Mouse (Mus musculus): ENCODE data around the gene Hspa1a. TPM values are rescaled to one million over a fixed set of nuclear protein-coding genes. Genes with fewer than 3 reads are reported as not detected.
A peak's percentile ranks its signal among the peaks of the same experiment; 100 is the strongest.
"Not testable (repeated sequence)": the region's sequence is repeated elsewhere in the genome, so short reads cannot be mapped to it uniquely, and the experiment has no call there.

The Hspa1a gene
- 1.3 and 1.9 TPM in 2 replicates for polyA plus RNA-seq (2016; fragmentation: Nextera tagmentation; extraction: Ambion mirVana)

- H3K9me3 ChIP-seq; H3K4me1 ChIP-seq; H3K36me3 ChIP-seq (replicated peaks): not testable (repeated sequence)
- Histone ChIP-seq H3K4me3 (peak within 1 kb of the TSS; percentile 60), H3K27ac (replicated peaks) (peak within 1 kb of the TSS; percentile 70), H3K27me3 (replicated peaks; ENCODE audit: low read depth, poor library complexity, severe bottlenecking) (peaks cover 49% of the 10 kb centered on the region)
- WGBS, result under 1% methylated on average over 33 of the region's 33 CpGs
- DNase-seq (ENCODE audit: low spot score), result peak; percentile 81
Observed at GRCm38 (mm10) chr17:34972069-34972749, at the start of gene Hspa1a, which contains the start of gene Hspa1l. TSS of gene Hspa1a (minus strand) at chr17:34972156. TSS of gene Hspa1l (plus strand) at chr17:34972703.

GRCm38 (mm10) chr17:35021163-35021808, 49.3 kb upstream of the Hspa1a start:
- Histone ChIP-seq H3K27me3 (replicated peaks; ENCODE audit: low read depth, poor library complexity, severe bottlenecking) (no peaks in the 10 kb centered on the region), H3K9me3 (no peaks in the 10 kb centered on the region), H3K4me3 (peak overlapping the region; percentile 41), H3K4me1 (peaks cover 44% of the 10 kb centered on the region), H3K27ac (replicated peaks) (peak overlapping the region; percentile 78), H3K36me3 (replicated peaks) (peaks cover 21% of the 10 kb centered on the region)
- WGBS, result 5% methylated on average over 17 of the region's 17 CpGs
- peak; percentile 92 for DNase-seq (ENCODE audit: low spot score)

GRCm38 (mm10) chr17:35020551-35020950, 48.6 kb upstream of the Hspa1a start:
- H3K4me1 ChIP-seq, result peaks cover 37% of the 10 kb centered on the region
- H3K27ac ChIP-seq (replicated peaks), result no peak overlapping the region
- H3K27me3 ChIP-seq (replicated peaks; ENCODE audit: low read depth, poor library complexity, severe bottlenecking), result no peaks in the 10 kb centered on the region
- peaks cover 28% of the 10 kb centered on the region for H3K36me3 ChIP-seq (replicated peaks)
- no peak for DNase-seq (ENCODE audit: low spot score)
- H3K9me3 ChIP-seq, result no peaks in the 10 kb centered on the region
- 86% methylated on average over 8 of the region's 8 CpGs for WGBS
- peak overlapping the region; percentile 41; the same call in 1 of the 2 replicates for H3K4me3 ChIP-seq

- no peak for DNase-seq (ENCODE audit: low spot score)
- Histone ChIP-seq H3K27me3 (replicated peaks; ENCODE audit: low read depth, poor library complexity, severe bottlenecking) (no peaks in the 10 kb centered on the region), H3K4me1 (peaks cover 33% of the 10 kb centered on the region), H3K27ac (replicated peaks) (no peak overlapping the region), H3K4me3 (peak overlapping the region; percentile 25; the same call in 1 of the 2 replicates), H3K9me3 (no peaks in the 10 kb centered on the region), H3K36me3 (replicated peaks) (peaks cover 35% of the 10 kb centered on the region)
- 82% methylated on average over 11 of the region's 11 CpGs for WGBS
Observed at GRCm38 (mm10) chr17:35019894-35020293, 47.9 kb upstream of the Hspa1a start.

- H3K4me3 ChIP-seq, result no peak overlapping the region
- WGBS, result 86% methylated on average over 3 of the region's 3 CpGs
- H3K36me3 ChIP-seq (replicated peaks), result peaks cover 52% of the 10 kb centered on the region
Observed at GRCm38 (mm10) chr17:35018171-35018570, 46.2 kb upstream of the Hspa1a start.

GRCm38 (mm10) chr17:35017706-35018030, 45.7 kb upstream of the Hspa1a start:
- no peak overlapping the region for H3K27ac ChIP-seq (replicated peaks)
- H3K4me1 ChIP-seq, result peaks cover 15% of the 10 kb centered on the region
- 74% methylated on average over 14 of the region's 14 CpGs for WGBS
- H3K36me3 ChIP-seq (replicated peaks), result peaks cover 57% of the 10 kb centered on the region
- H3K4me3 ChIP-seq, result 0 out of 2 replicates have a peak overlapping the region, but pooled peaks have one; percentile 11
- DNase-seq (ENCODE audit: low spot score), result no peak
- H3K27me3 ChIP-seq (replicated peaks; ENCODE audit: low read depth, poor library complexity, severe bottlenecking), result no peaks in the 10 kb centered on the region
- H3K9me3 ChIP-seq, result no peaks in the 10 kb centered on the region

More at GRCm38 (mm10) chr17:35018171-35018570, 46.2 kb upstream of the Hspa1a start:
- Histone ChIP-seq H3K27me3 (replicated peaks; ENCODE audit: low read depth, poor library complexity, severe bottlenecking) (no peaks in the 10 kb centered on the region), H3K4me1 (peaks cover 16% of the 10 kb centered on the region), H3K27ac (replicated peaks) (0 out of 2 replicates have a peak overlapping the region, but pooled peaks have one; percentile 3), H3K9me3 (no peaks in the 10 kb centered on the region)
- DNase-seq (ENCODE audit: low spot score), result no peak

GRCm38 (mm10) chr17:35016791-35017705, 45.1 kb upstream of the Hspa1a start:
- no peak for DNase-seq (ENCODE audit: low spot score)
- Histone ChIP-seq H3K27ac (replicated peaks) (no peak overlapping the region), H3K4me3 (peak overlapping the region; percentile 11; the same call in 1 of the 2 replicates), H3K36me3 (replicated peaks) (peaks cover 63% of the 10 kb centered on the region), H3K9me3 (no peaks in the 10 kb centered on the region), H3K27me3 (replicated peaks; ENCODE audit: low read depth, poor library complexity, severe bottlenecking) (no peaks in the 10 kb centered on the region), H3K4me1 (peaks cover 14% of the 10 kb centered on the region)
- WGBS, result 78% methylated on average over 10 of the region's 10 CpGs

- Histone ChIP-seq H3K27me3 (replicated peaks; ENCODE audit: low read depth, poor library complexity, severe bottlenecking) (no peaks in the 10 kb centered on the region), H3K4me1 (peaks cover 7% of the 10 kb centered on the region), H3K36me3 (replicated peaks) (peaks cover 70% of the 10 kb centered on the region), H3K4me3 (peak within 1 kb of the TSS; percentile 11; the same call in 1 of the 2 replicates), H3K27ac (replicated peaks) (peak within 1 kb of the TSS; percentile 16; the same call in 1 of the 2 replicates), H3K9me3 (no peaks in the 10 kb centered on the region)
- WGBS, result 88% methylated on average over 12 of the region's 12 CpGs
- DNase-seq (ENCODE audit: low spot score), result no peak
Observed at GRCm38 (mm10) chr17:35016376-35016775, 44.4 kb upstream of the Hspa1a start, which contains the start of gene Vwa7. TSS of gene Vwa7 (plus strand) at chr17:35016579.

GRCm38 (mm10) chr17:35015296-35015695, 43.3 kb upstream of the Hspa1a start:
- Histone ChIP-seq H3K9me3 (no peaks in the 10 kb centered on the region), H3K4me1 (no peaks in the 10 kb centered on the region), H3K27ac (replicated peaks) (no peak overlapping the region), H3K36me3 (replicated peaks) (peaks cover 81% of the 10 kb centered on the region), H3K4me3 (no peak overlapping the region), H3K27me3 (replicated peaks; ENCODE audit: low read depth, poor library complexity, severe bottlenecking) (no peaks in the 10 kb centered on the region)
- DNase-seq (ENCODE audit: low spot score), result no peak
- 92% methylated on average over 16 of the region's 16 CpGs for WGBS

GRCm38 (mm10) chr17:35013221-35013620, 41.3 kb upstream of the Hspa1a start:
- Histone ChIP-seq H3K27me3 (replicated peaks; ENCODE audit: low read depth, poor library complexity, severe bottlenecking) (no peaks in the 10 kb centered on the region), H3K27ac (replicated peaks) (no peak overlapping the region), H3K36me3 (replicated peaks) (peaks cover 97% of the 10 kb centered on the region), H3K4me1 (no peaks in the 10 kb centered on the region), H3K4me3 (no peak overlapping the region), H3K9me3 (no peaks in the 10 kb centered on the region)
- no peak for DNase-seq (ENCODE audit: low spot score)
- WGBS, result 81% methylated on average over 6 of the region's 6 CpGs

- Histone ChIP-seq H3K27ac (replicated peaks) (no peak overlapping the region), H3K27me3 (replicated peaks; ENCODE audit: low read depth, poor library complexity, severe bottlenecking) (no peaks in the 10 kb centered on the region), H3K36me3 (replicated peaks) (peaks cover 100% of the 10 kb centered on the region), H3K4me1 (no peaks in the 10 kb centered on the region), H3K4me3 (no peak overlapping the region), H3K9me3 (no peaks in the 10 kb centered on the region)
- DNase-seq (ENCODE audit: low spot score), result no peak
- 88% methylated on average over 13 of the region's 13 CpGs for WGBS
Observed at GRCm38 (mm10) chr17:35012430-35012829, 40.5 kb upstream of the Hspa1a start.

GRCm38 (mm10) chr17:35011440-35011839, 39.5 kb upstream of the Hspa1a start:
- 90% methylated on average over 8 of the region's 8 CpGs for WGBS
- DNase-seq (ENCODE audit: low spot score), result no peak
- H3K27ac ChIP-seq (replicated peaks), result no peak overlapping the region
- 0 out of 2 replicates have a peak overlapping the region, but pooled peaks have one; percentile 16 for H3K4me3 ChIP-seq
- no peaks in the 10 kb centered on the region for H3K9me3 ChIP-seq
- H3K4me1 ChIP-seq, result no peaks in the 10 kb centered on the region
- H3K36me3 ChIP-seq (replicated peaks), result peaks cover 100% of the 10 kb centered on the region
- no peaks in the 10 kb centered on the region for H3K27me3 ChIP-seq (replicated peaks; ENCODE audit: low read depth, poor library complexity, severe bottlenecking)
